In genomic region chr5:123268477-123269474, GRCm38 (mm10) we compare ENCODE assay signal across 17 mouse cellular contexts. TPM values are rescaled to one million over a fixed set of nuclear protein-coding genes. Genes with fewer than 3 reads are reported as not detected.
DNase-seq lines count a peak whose midpoint lies in the region; ATAC-seq and TF ChIP-seq lines count a peak whose summit lies in the region.
"Had no signal": no experiment of that assay in that cellular context is flagged by ENCODE, and none has a peak within 500 bp of the region (broad histone marks: within the 10 kb centered on the region; RNA-seq: fewer than 3 reads in every experiment).

No protein-coding gene starts in this region.

- no peak for TF ChIP-seq EP300 in ES-Bruce4 (IDR thresholded peaks at IDR 0.05; ENCODE audit: insufficient read depth, low read depth, low read length)

- no peak for DNase-seq in hindbrain, embryonic 10.5 days (ENCODE audit: low spot score)
- peak; percentile 59 for DNase-seq in ZHBTc4 (ENCODE audit: low read depth, low spot score)
- no peak for DNase-seq in limb, embryonic 10.5 days (ENCODE audit: low spot score)
- DNase-seq in thymus, postnatal 10 days (ENCODE audit: low spot score in 2 of 2), result no peak
- no peak for DNase-seq in adrenal gland, adult 8-10 months
- no peak for DNase-seq in adrenal gland, postnatal 10 days
- DNase-seq: cerebellum, adult 18-20 months; gastrocnemius, postnatal 10 days; kidney, postnatal 36 days; liver had no signal

- no peaks in the 10 kb centered on the region for H3K27me3 ChIP-seq in hindbrain, embryonic 10.5 days (ENCODE audit: insufficient read depth, poor library complexity, severe bottlenecking)
- no peaks in the 10 kb centered on the region for H3K27me3 ChIP-seq in hindbrain, embryonic 16.5 days (replicated peaks; ENCODE audit: control insufficient read depth, insufficient read depth, low read length)
- H3K27me3 ChIP-seq in ES-Bruce4 (ENCODE audit: control insufficient read depth, insufficient read depth, low read length, poor library complexity, severe bottlenecking), result no peaks in the 10 kb centered on the region
- H3K27me3 ChIP-seq in limb, embryonic 10.5 days (ENCODE audit: low read depth, poor library complexity, severe bottlenecking), result no peaks in the 10 kb centered on the region
- H3K27me3 ChIP-seq: heart, embryonic 13.5 days; stomach, embryonic 15.5 days had no signal

- H3K36me3 ChIP-seq in hindbrain, embryonic 10.5 days, result no peaks in the 10 kb centered on the region
- H3K36me3 ChIP-seq in hindbrain, embryonic 16.5 days (ENCODE audit: control insufficient read depth, insufficient read depth, low read length), result no peaks in the 10 kb centered on the region
- no peaks in the 10 kb centered on the region for H3K36me3 ChIP-seq in ES-Bruce4 (ENCODE audit: control insufficient read depth, insufficient read depth, low read length, poor library complexity, severe bottlenecking)
- H3K36me3 ChIP-seq in limb, embryonic 10.5 days, result no peaks in the 10 kb centered on the region
- H3K36me3 ChIP-seq: heart, embryonic 13.5 days; stomach, embryonic 15.5 days had no signal

- peaks cover 3% of the 10 kb centered on the region; the same call in 1 of the 2 replicates for H3K9me3 ChIP-seq in hindbrain, embryonic 10.5 days
- 0 out of 2 replicates have a peak, but pooled peaks cover 2% of the 10 kb centered on the region for H3K9me3 ChIP-seq in hindbrain, embryonic 16.5 days (ENCODE audit: control insufficient read depth, low read length)
- no peaks in the 10 kb centered on the region for H3K9me3 ChIP-seq in ES-Bruce4 (replicated peaks; ENCODE audit: control insufficient read depth, insufficient read depth, low read length, poor library complexity, severe bottlenecking)
- H3K9me3 ChIP-seq in limb, embryonic 10.5 days (replicated peaks), result no peaks in the 10 kb centered on the region
- H3K9me3 ChIP-seq: heart, embryonic 13.5 days; stomach, embryonic 15.5 days had no signal

- WGBS in hindbrain, embryonic 10.5 days, result 75% methylated on average over 28 of the region's 28 CpGs
- WGBS in hindbrain, embryonic 16.5 days, result 76% methylated on average over 28 of the region's 28 CpGs
- 71% methylated on average over 28 of the region's 28 CpGs for WGBS in limb, embryonic 10.5 days

- H3K9ac ChIP-seq in hindbrain, embryonic 16.5 days (ENCODE audit: low read depth, low read length), result no peak overlapping the region
- no peak overlapping the region for H3K9ac ChIP-seq in ES-Bruce4 (ENCODE audit: low read depth, poor library complexity, severe bottlenecking)
- H3K9ac ChIP-seq: heart, embryonic 13.5 days; stomach, embryonic 15.5 days had no signal

- H3K4me3 ChIP-seq in hindbrain, embryonic 10.5 days, result no peak overlapping the region
- no peak overlapping the region for H3K4me3 ChIP-seq in hindbrain, embryonic 16.5 days (ENCODE audit: low read length)
- H3K4me3 ChIP-seq in ES-Bruce4 (ENCODE audit: low read depth, low read length), result no peak overlapping the region
- 0 out of 2 replicates have a peak overlapping the region, but pooled peaks have one; percentile 7 for H3K4me3 ChIP-seq in limb, embryonic 10.5 days
- H3K4me3 ChIP-seq: heart, embryonic 13.5 days; myocyte; stomach, embryonic 15.5 days had no signal

- TF ChIP-seq CTCF in ES-Bruce4 (IDR thresholded peaks at IDR 0.05; ENCODE audit: low read depth, low read length), result peak; percentile 53

- no peak for ATAC-seq in hindbrain, embryonic 16.5 days
- ATAC-seq: intestine, postnatal 0 days had no signal

- peak overlapping the region; percentile 40; the same call in 1 of the 2 replicates for H3K27ac ChIP-seq in hindbrain, embryonic 10.5 days
- no peak overlapping the region for H3K27ac ChIP-seq in hindbrain, embryonic 16.5 days (ENCODE audit: low read depth, low read length)
- H3K27ac ChIP-seq in ES-Bruce4 (ENCODE audit: insufficient read depth, low read length), result no peak overlapping the region
- H3K27ac ChIP-seq in limb, embryonic 10.5 days, result peak overlapping the region; percentile 73
- H3K27ac ChIP-seq: heart, embryonic 13.5 days; stomach, embryonic 15.5 days had no signal

- H3K4me2 ChIP-seq in hindbrain, embryonic 16.5 days (ENCODE audit: low read length), result no peak overlapping the region
- H3K4me2 ChIP-seq: heart, embryonic 13.5 days; stomach, embryonic 15.5 days had no signal

- no peak for TF ChIP-seq POLR2A in ES-Bruce4 (IDR thresholded peaks at IDR 0.05; ENCODE audit: insufficient read depth, low read length)

- peaks cover 18% of the 10 kb centered on the region for H3K4me1 ChIP-seq in hindbrain, embryonic 10.5 days (replicated peaks)
- H3K4me1 ChIP-seq in hindbrain, embryonic 16.5 days (ENCODE audit: control insufficient read depth, insufficient read depth, low read depth, low read length), result no peaks in the 10 kb centered on the region
- no peaks in the 10 kb centered on the region for H3K4me1 ChIP-seq in ES-Bruce4 (ENCODE audit: control insufficient read depth, insufficient read depth, low read length)
- H3K4me1 ChIP-seq in limb, embryonic 10.5 days, result peaks cover 17% of the 10 kb centered on the region
- H3K4me1 ChIP-seq: heart, embryonic 13.5 days; stomach, embryonic 15.5 days had no signal

RNA-seq across cellular contexts. Expression of gene Wdr66, which starts 16.9 kb away (rescaled TPM):
- 7.0 and 8.1 TPM in 2 replicates for polyA plus RNA-seq in hindbrain, embryonic 10.5 days (2016; fragmentation: Nextera tagmentation; extraction: Ambion mirVana)
- polyA plus RNA-seq in hindbrain, embryonic 16.5 days (2015; fragmentation: Nextera tagmentation; extraction: Ambion mirVana), result 1.1 and 1.4 TPM in 2 replicates
- not detected in 2 replicates for polyA plus RNA-seq in ES-Bruce4 (2011; ENCODE audit: insufficient read depth, insufficient read length, low read depth, missing spikeins)
- 0.16 and 0.20 TPM in 2 replicates for polyA plus RNA-seq in limb, embryonic 10.5 days (2016; fragmentation: Nextera tagmentation; extraction: Ambion mirVana)
- 1 to 10 TPM in 3 of 4 experiments, under 1 TPM in 1; 0.59 to 1.8 (median 1.3) TPM for total RNA-seq in adrenal gland, adult 8-10 months (2022)
- total RNA-seq in adrenal gland, postnatal 10 days (2021), result under 1 TPM; 0.39 to 0.73 TPM
- total RNA-seq: common myeloid progenitor, adult 5-6 weeks had no signal

Comparison
In these comparisons a context has a peak if more than half of its experiments do, and no peak if none do; other contexts are left out.
1. H3K27ac ChIP-seq: peak in hindbrain, embryonic 10.5 days (single experiment) and limb, embryonic 10.5 days (single experiment); none in hindbrain, embryonic 16.5 days (single experiment) and ES-Bruce4 (single experiment).